Mouse (Mus musculus) erythroblast, adult 5-6 weeks (primary cell): ENCODE measurements around the gene Kif4. TPM values are rescaled to one million over a fixed set of nuclear protein-coding genes. Genes with fewer than 3 reads are reported as not detected.
A peak's percentile ranks its signal among the peaks of the same experiment; 100 is the strongest.

Experiments
- ATAC-seq: replicated peaks from 2 replicates; pipeline ENCODE4 v1.8.0; 2016; ENCODE audit warnings: moderate number of reproducible peaks, mild to moderate bottlenecking, moderate TSS enrichment, inconsistent platforms; ENCODE audit not compliant: poor library complexity, low FRiP score, severe bottlenecking
- total RNA-seq, 2 experiments: library from RNA; stranded (forward) in 1 of 2; stranded (reverse) in 1 of 2; fragments of 150-400 nt in 1 of 2; fragments of 200-764, 138-1000 nt in 1 of 2; gene quantifications; 2 replicates each; pipeline versions ENCODE4 v1.2.3 to v1.2.4; 2015 to 2017; ENCODE audit warnings: low replicate concordance in 2 of 2

The Kif4 gene
- total RNA-seq, 2 experiments from 2014 or later = 25.9 to 32.5 TPM

DNA sequence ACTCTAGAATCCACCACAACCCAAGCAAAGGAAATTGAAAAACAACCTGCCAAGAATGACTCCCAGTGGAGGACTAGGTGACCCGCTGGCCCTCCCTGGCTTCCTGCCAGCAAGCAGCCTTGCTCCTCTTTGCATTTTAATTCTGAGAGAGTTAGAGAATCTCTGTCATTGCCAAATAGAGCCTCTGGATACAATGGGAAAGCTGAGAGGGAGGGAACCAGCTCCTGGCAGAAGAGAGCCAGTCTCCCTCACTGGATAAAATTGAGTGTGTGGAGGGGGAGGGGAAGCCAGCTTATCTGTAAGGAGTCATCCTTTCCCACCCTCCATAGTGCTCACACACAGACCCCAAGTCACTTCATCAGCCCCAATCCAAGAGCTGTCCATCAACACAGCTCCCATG is 103.4 kb downstream of the Kif4 start:
- no peak for ATAC-seq

DNA sequence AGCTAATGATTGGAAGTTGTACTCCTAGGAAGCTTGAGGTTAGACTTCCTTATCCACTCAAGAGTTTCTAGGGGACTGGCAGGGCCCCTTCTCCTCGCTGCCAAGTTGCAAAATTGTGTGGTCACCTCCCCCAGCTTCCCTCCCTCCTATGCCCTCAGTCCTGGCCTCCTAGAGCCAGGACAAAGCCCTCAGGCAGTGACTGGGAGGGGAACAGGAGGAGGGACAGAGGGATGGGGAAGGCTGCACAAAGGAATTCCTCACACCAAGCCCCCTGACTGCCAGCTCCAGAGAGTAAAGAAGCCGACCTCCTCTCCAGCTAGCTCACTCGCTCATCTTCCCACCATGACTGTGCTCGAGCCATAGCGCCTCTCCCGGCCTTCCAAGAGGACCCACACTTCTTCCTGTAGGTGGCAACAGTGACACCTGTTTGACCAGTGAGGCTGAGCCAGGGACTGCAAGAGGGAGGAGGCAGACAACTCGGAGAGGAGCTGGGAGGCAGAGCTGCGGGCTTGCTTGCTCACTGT is 104.2 kb downstream of the Kif4 start, which contains the start of gene Gdpd2:
Gene Gdpd2, plus strand, starts transcription at position 209 of the 524 bp plus-strand sequence.
- ATAC-seq = no peak

DNA sequence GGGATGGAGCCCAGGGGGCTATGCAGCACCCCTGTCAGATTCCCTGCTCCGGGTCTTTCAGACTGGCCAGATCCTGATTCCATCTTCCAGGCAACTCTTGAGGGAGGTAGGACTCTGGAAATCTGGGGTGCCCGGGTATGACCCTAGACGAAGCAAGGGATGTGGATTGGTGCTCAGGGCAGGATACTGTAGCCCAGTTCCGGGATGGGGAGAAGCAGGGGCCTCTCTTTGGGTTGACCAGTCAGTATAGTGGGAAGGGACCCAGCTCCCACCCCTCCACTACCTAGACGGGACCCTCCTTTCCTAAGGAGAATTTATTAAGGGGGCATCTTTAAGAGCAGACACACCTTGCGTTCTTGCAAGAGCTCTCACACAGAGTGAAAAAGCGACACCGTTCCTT is 104.7 kb downstream of the Kif4 start:
- no peak for ATAC-seq

DNA sequence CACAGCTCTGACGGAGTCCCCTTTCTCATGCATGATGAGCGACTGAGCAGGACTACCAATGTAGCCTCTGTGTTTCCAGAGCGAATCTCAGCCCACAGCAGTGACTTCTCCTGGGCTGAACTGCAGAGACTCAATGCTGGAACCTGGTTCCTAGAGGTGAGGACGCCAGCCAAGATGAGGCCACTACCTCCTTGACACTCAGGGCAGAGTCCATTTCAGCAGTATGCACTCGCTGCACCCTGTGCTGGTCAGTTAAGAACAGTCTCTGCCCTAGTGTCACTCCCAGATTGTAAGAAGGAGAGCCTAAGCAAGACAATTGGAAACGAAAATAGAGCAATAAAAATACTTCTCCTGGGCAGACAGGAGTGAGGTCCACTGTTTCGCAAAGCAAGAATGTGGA is 108.8 kb downstream of the Kif4 start:
- ATAC-seq = no peak

DNA sequence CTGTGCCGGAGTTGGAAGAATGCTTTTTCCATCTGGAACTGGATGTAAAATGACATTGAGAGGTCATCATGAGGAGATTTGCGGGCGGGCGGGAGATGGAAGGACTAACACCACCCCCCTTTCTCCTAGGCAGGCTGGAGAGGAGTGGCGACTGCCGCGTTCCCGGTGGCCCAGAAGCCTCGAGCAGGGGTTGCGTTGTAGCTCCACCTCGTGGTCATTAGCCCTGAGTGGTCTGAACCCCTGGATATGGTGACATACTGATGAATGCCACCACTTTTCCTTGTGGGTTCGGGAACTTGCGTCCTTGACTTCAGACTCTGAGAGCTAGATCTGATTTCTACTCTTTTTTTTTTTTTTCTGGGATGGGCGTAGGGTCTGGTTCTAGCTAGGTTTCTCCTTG is 113.4 kb downstream of the Kif4 start:
- no peak for ATAC-seq

DNA sequence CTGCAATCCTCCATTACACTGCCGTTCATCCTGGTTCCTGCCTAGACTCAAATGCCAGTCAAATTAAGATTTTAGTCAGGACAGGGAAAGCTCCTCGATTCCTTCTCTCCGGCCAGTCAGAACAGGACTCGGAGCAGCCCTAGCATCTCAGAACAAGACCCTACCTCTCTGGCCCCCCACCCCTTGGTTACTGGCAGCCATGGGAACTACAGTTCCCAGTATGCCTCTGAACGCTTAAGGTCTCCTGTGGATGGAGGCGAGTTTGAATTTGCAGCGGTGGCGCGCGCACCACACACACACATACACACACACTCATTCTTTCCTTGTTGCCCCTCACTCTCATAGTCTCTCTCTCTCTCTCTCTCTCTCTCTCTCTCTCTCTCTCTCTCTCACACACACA is 113.9 kb downstream of the Kif4 start:
- no peak for ATAC-seq

DNA sequence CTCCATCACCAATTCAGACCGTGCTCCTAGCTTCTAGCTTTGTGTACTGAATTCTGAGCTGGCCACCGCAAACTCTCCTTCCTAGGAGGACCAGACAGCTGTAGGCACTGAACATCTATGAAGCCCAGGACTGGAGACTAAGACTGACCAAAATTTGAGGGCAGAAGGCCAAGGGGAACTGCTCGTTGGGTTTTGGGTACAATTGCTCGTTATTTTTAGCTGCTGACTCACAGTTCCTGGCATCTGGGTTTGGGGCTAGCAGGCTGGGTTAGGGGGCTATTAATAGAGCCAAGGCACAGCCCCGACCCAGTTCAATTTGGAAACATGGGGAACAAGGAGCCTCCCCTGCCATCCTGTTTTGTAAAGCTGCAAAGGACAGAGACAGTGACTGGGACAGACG is 115.2 kb downstream of the Kif4 start:
- no peak for ATAC-seq

DNA sequence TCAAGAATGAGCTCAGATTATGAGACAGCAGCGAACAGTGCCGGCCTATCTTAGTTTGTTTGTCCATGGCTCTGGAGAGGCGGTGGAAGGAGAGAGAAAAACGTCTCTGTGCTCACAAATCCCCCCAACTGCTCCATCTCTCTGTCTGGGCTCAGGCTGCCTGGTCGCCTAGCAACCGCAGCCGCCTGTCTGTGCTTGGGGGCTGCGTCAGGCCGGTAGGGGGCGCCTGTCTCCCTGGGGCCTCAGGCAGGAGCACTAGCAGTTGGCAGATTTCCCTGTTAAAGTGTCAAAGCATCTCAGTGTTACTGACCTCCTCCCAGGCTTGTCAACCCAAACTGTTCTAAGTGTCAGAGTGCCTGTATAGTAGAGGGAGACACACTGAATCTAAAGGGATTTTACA is 116.4 kb downstream of the Kif4 start:
- no peak for ATAC-seq

DNA sequence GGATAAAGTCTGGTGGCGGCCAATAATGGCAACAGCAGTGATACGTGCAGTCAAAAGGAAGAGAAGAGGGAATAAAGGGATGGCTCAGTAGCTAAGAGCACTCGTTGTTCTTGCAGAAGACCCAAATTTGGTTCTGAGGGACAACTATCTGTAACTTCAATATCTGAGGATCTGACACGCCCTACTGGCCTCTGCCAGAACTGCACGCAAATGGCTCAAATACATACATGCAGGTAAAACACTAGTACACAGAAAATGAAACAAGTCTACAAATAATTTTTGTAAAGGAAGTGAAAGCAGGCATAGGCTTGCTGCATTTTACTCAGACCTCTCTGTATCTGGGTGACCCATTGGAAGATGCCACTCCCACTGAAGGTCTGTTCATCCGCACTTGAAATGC is 140.3 kb downstream of the Kif4 start:
- ATAC-seq = no peak

DNA sequence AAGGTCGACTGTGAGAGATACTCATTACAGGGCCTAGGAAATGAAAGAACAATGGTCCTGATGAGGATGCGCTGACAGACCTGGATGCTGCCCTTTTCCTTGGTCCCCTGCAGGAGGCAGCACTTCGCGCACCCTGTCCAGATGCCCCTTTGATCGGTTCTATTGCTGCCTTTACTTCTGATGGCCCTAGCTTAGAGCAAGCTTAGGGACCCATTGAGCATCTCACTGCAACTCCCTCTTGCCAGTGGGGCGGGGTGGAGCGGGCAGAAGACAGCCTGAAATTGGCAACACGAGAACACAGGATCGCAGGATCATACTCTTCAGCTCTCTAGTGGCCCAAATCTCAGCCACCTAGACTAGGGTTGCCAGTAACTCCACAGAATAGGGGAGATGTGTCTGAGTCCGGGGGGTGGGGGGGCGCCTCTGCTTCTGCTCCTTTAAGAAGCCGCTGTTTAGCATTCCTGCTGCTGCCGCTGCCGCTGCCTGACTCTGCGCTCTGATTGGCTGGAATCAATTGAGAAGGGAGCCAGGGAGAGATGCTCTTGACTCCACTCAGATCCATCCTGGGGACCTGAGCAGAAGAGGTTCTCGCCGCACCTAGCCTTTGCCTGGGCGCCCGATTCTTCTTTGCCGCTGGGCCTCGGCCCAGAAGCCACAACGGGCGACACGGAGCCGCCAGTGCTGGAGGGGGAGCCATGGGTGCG is 141.8 kb downstream of the Kif4 start, which contains the start of gene Dlg3:
Gene Dlg3, plus strand, starts transcription at position 542 of the 704 bp plus-strand sequence.
- no peak for ATAC-seq

DNA sequence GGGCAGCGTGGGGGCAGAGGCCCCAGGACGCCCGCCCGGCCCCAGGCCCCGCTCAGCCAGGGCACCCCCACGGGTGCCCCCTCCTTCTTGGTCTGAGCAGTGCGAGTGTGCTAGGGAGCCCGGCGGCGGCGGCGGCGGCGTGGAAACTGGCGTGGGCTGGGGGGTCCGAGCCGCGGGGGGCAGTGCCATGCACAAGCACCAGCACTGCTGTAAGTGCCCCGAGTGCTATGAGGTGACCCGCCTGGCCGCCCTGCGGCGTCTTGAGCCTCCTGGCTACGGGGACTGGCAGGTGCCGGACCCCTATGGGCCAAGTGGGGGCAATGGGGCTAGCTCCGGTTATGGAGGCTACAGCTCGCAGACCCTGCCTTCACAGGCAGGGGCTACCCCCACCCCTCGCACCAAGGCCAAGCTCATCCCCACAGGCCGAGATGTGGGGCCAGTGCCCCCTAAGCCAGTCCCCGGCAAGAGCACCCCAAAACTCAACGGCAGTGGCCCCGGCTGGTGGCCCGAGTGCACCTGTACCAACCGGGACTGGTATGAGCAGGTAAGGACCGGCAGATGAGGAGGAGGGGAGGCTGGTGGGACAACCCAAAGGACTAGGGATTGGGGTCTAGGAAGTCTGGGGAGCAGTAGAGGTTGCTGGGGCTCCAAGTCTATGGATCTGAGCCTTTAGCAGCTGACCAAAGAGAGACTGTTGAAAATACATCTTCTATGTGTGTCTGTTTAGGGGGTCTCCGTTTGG is 142.5 kb downstream of the Kif4 start:
- ATAC-seq = no peak

DNA sequence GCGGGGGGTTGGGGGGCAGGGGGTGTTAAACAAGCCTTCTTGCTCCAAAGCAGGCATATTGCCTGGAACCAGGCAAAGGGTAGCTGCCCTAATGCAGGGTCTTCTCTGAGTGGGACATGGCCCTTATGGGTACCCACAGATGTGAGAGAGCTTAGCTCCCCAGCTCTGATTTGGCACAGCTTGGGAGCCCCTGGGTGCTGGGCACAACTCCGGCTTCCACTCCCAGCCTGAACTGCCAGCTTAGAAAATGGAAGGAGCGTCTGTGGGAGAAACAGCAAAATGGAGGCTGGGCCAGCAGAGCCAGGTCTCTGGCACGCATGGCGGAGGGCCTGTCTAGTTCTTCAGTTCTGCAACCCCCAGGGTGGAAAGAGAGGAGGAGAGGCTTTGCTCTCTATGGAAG is 143.7 kb downstream of the Kif4 start:
- no peak for ATAC-seq

DNA sequence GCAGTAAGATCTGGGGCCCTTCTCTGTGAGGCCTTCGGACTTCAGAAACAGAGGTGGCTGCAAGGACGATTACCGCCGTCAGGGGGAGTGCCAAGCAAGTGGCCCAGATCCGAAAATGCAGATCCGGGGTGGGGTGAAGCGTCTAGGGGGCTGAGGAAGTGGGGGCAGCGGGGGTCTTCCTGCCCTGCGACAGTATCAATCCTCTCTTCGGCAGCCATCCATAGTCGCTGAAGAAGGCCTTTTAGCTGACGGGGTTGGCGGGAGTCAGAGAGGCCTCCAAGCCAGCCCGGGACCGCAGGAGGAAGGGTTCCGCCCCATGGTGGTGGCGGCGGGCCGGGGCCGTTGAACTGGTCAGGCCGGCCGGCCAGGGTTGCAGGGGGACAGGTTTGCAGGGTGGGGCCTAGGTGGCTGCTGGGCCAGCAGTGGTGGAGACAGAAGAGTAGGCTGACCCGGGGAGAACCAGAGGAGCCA is 148.8 kb downstream of the Kif4 start:
- ATAC-seq = peak; percentile 74

DNA sequence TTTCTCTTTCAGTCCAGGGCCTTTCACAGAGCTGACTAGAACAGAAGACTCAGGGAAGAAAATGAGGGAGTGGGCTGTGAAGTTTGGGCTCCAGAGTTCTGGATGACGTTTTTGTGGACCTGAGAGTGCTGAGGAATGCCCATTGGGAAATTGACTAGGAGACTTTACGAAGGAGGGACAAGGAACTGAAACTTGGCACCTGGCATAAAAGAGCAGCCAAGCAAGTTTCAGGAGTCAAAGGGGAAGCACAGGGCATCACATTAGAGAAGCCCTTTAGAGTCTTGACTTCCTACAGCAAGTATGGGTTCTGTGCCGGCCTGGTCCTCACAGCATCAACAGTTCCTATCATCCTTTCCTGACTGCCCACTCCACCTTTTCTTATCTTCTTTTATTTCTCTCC is 149.9 kb downstream of the Kif4 start:
- no peak for ATAC-seq

DNA sequence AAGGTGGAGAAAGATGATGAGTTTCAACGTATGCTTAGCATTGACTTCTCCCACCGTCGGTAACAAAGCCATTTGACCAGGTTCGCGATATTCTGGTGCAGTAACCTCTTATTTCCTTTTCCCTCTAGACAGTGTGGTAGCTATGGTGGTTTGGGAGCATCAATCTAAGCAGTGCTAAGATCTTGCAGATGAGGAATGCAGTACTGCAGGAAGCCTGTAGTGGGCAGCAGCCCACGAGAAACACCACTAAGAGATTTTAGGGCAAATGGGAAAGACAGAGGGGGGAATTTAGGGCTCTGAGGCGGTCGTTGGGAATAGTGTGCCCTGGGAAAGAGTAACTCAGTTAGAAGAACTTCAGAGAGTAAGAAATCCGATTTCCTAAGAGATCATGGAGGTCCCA is 151.0 kb downstream of the Kif4 start:
- ATAC-seq = peak; percentile 84

Other genes with a start within 250 kb of the Kif4 start
- not detected in 2 replicates for gene Otud6a, start 196.7 kb upstream of the Kif4 start, total RNA-seq (2015; ENCODE audit: low replicate concordance)
- not detected in 2 replicates for gene Otud6a, start 196.7 kb upstream of the Kif4 start, total RNA-seq (2017; ENCODE audit: low replicate concordance)
- gene Awat2, start 183.0 kb upstream of the Kif4 start, total RNA-seq (2015; ENCODE audit: low replicate concordance) = not detected in 2 replicates
- gene Awat2, start 183.0 kb upstream of the Kif4 start, total RNA-seq (2017; ENCODE audit: low replicate concordance) = not detected in 2 replicates
- gene Igbp1, start 131.4 kb upstream of the Kif4 start, total RNA-seq (2015; ENCODE audit: low replicate concordance) = 15.7 and 22.1 TPM in 2 replicates
- 18.7 and 19.2 TPM in 2 replicates for gene Igbp1, start 131.4 kb upstream of the Kif4 start, total RNA-seq (2017; ENCODE audit: low replicate concordance)
- gene Dgat2l6, start 100.9 kb upstream of the Kif4 start, total RNA-seq (2015; ENCODE audit: low replicate concordance) = not detected in 2 replicates
- gene Dgat2l6, start 100.9 kb upstream of the Kif4 start, total RNA-seq (2017; ENCODE audit: low replicate concordance) = not detected in 2 replicates
- not detected in 2 replicates for gene Awat1, start 53.5 kb upstream of the Kif4 start, total RNA-seq (2015; ENCODE audit: low replicate concordance)
- not detected in 2 replicates for gene Awat1, start 53.5 kb upstream of the Kif4 start, total RNA-seq (2017; ENCODE audit: low replicate concordance)
- gene P2ry4, start 30.9 kb upstream of the Kif4 start, total RNA-seq (2015; ENCODE audit: low replicate concordance) = not detected in 2 replicates
- 0.14 TPM in 1 of 2 replicates, not detected in the other for gene P2ry4, start 30.9 kb upstream of the Kif4 start, total RNA-seq (2017; ENCODE audit: low replicate concordance)
- not detected in 2 replicates for gene Arr3, start 20.2 kb upstream of the Kif4 start, total RNA-seq (2015; ENCODE audit: low replicate concordance)
- gene Arr3, start 20.2 kb upstream of the Kif4 start, total RNA-seq (2017; ENCODE audit: low replicate concordance) = not detected in 2 replicates
- 31.6 and 33.2 TPM in 2 replicates for gene Pdzd11, start 831 bp downstream of the Kif4 start, total RNA-seq (2015; ENCODE audit: low replicate concordance)
- gene Pdzd11, start 831 bp downstream of the Kif4 start, total RNA-seq (2017; ENCODE audit: low replicate concordance) = 7.6 and 10.2 TPM in 2 replicates
- not detected in 2 replicates for gene Gdpd2, start 104.1 kb downstream of the Kif4 start, total RNA-seq (2015; ENCODE audit: low replicate concordance)
- gene Gdpd2, start 104.1 kb downstream of the Kif4 start, total RNA-seq (2017; ENCODE audit: low replicate concordance) = 4.2 TPM in 1 of 2 replicates, not detected in the other
- gene Dlg3, start 142.0 kb downstream of the Kif4 start, total RNA-seq (2015; ENCODE audit: low replicate concordance) = 0.84 TPM in 1 of 2 replicates, not detected in the other
- gene Dlg3, start 142.0 kb downstream of the Kif4 start, total RNA-seq (2017; ENCODE audit: low replicate concordance) = 0.34 and 1.4 TPM in 2 replicates